Mouse (Mus musculus) spleen, adult 2 months (tissue): ENCODE data around the gene Fgfr2.

Experiments used
- CTCF ChIP-seq: fragments of 200-500 bp; IDR thresholded peaks from 2 replicates; pipeline ENCODE4 v1.5.1; 2011; ENCODE audit warnings: mild to moderate bottlenecking, inconsistent platforms; ENCODE audit not compliant: insufficient read depth, insufficient read length, insufficient replicate concordance; ENCODE audit errors: extremely low read depth
- POLR2A ChIP-seq: fragments of 200-500 bp; IDR thresholded peaks from 2 replicates; pipeline ENCODE4 v1.6.1; 2011; ENCODE audit warnings: low read depth, low read length, inconsistent platforms

DNA sequence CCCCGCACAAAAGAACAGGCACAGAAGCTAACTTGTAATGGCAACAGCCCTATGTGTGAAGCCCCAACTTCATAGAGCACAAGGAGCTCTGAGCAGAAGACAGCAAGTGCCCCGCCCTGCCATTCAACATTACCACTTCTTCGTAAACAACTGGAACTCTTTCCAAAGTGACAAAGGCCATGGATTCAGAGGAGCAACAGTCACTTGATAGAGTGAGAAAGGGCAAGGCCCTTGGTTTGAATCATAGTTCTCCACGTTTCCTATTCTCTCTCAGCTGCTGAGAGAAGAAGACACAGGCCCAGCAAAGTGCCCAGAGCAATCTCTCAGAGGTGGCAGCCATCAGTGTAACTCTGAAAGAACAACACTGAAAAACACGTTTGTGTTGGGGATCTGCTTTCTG lies 359.2 kb downstream of the Fgfr2 start:
- TF ChIP-seq CTCF (no peak), POLR2A (no peak)
